Mouse (Mus musculus): Measurements from ENCODE around the gene Tom1. TPM values are rescaled to one million over a fixed set of nuclear protein-coding genes. Genes with fewer than 3 reads are reported as not detected.

Gene Tom1
- total RNA-seq (2014; rRNA removed; ENCODE audit: low replicate concordance) (56.1 and 110 TPM in 2 replicates), polyA plus RNA-seq (2015; fragmentation: Nextera tagmentation; extraction: Ambion mirVana) (68.7 and 75.8 TPM in 2 replicates)

DNA sequence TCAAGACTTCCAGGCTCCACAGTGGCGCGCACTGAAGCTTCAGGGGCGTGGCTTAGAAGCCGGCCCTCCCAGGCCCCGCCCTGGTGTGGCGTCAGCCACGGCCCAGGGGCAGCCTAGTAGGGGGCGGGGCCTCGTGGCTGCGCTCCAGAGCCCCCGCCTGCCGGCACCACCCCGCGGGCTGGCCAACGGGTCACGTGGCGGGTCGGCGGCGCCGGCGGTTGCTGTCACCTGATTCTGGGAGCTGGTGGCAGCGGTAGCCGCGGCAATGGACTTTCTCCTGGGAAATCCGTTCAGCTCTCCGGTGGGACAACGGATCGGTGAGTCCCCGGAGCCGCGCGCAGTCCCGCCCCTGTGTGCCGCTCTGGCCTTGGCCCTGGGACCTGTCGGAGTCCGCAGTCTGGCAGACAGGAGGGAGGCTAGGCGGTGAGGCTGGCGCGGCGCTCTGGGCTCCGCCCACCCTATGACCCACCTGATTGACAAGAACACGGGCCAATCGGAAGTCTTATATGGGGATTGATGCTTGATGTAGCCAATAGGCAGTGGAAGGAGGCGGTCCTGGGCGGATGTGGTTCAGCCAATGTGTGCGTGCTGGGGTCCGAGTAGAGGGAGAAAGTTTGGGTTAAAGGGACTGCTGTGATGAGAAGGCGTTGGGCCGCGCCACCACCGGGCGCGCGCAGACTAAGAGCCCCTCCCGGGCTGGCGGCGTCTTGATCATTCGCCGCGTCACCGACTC, at the start of gene Tom1:
Gene Tom1 (plus strand): TSS at position 195 of the 733 bp plus-strand sequence.
- ATAC-seq (ENCODE audit: insufficient read depth, low read depth): peak; percentile 95
- TF ChIP-seq CTCF (IDR thresholded peaks at IDR 0.05; ENCODE audit: low read depth): no peak
- TF ChIP-seq EP300 (IDR thresholded peaks at IDR 0.05; ENCODE audit: low read depth): peak; percentile 96
- WGBS: under 1% methylated on average over 55 of the region's 62 CpGs

GRCm38 (mm10) chr8:74987436-74987835, 46.1 kb upstream of the Tom1 start:
- Histone ChIP-seq H3K27ac (ENCODE audit: low read depth) (no peak overlapping the region), H3K4me2 (ENCODE audit: low read depth, low read length) (no peak overlapping the region), H3K27me3 (ENCODE audit: control insufficient read depth, insufficient read depth, low read length) (no peaks in the 10 kb centered on the region), H3K9me3 (replicated peaks; ENCODE audit: control insufficient read depth, low read length) (no peaks in the 10 kb centered on the region), H3K9ac (replicated peaks; ENCODE audit: low read depth, low read length) (no peak overlapping the region), H3K36me3 (replicated peaks; ENCODE audit: control insufficient read depth, insufficient read depth, low read length) (no peaks in the 10 kb centered on the region), H3K4me1 (ENCODE audit: control insufficient read depth, insufficient read depth) (no peaks in the 10 kb centered on the region), H3K4me3 (ENCODE audit: low read depth, low read length) (no peak overlapping the region)
- 83% methylated on average over 5 of the region's 5 CpGs for WGBS
- TF ChIP-seq EP300 (IDR thresholded peaks at IDR 0.05; ENCODE audit: low read depth) (no peak), CTCF (IDR thresholded peaks at IDR 0.05; ENCODE audit: low read depth) (no peak)
- ATAC-seq (ENCODE audit: insufficient read depth, low read depth) (no peak), DNase-seq (ENCODE audit: low spot score) (no peak)

More for the DNA sequence above, at the start of gene Tom1:
- peak within 1 kb of the TSS; percentile 82 for H3K4me2 ChIP-seq (ENCODE audit: low read depth, low read length)
- DNase-seq (ENCODE audit: low spot score): peak; percentile 93
- peak within 1 kb of the TSS; percentile 86 for H3K27ac ChIP-seq (ENCODE audit: low read depth)
- H3K4me3 ChIP-seq (ENCODE audit: low read depth, low read length): peak within 1 kb of the TSS; percentile 66
- peaks cover 19% of the 10 kb centered on the region for H3K36me3 ChIP-seq (replicated peaks; ENCODE audit: control insufficient read depth, insufficient read depth, low read length)
- peak within 1 kb of the TSS; percentile 49 for H3K9ac ChIP-seq (replicated peaks; ENCODE audit: low read depth, low read length)
- peaks cover 21% of the 10 kb centered on the region for H3K4me1 ChIP-seq (ENCODE audit: control insufficient read depth, insufficient read depth)
- no peaks in the 10 kb centered on the region for H3K27me3 ChIP-seq (ENCODE audit: control insufficient read depth, insufficient read depth, low read length)
- no peaks in the 10 kb centered on the region for H3K9me3 ChIP-seq (replicated peaks; ENCODE audit: control insufficient read depth, low read length)

DNA sequence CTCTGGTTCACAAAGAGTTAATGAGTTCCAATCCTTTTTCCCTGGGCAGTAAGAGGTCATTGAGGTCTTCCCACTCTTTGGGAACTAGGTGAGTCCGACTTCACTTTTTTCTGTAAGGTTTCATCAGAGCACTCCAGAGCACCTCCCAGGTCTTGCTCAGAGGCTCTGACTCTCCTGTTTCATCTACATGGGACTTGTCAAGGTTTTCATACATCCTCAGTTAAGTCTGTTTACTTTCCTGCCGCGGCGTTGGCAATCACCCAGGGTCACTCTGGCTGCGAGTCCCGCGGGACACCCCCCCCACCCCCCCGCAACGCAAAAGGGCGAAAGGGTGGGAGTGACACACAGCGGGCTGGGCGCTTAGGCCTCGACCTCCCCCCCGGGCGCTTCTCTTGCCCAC, 43.5 kb upstream of the Tom1 start:
- 25% methylated on average over 15 of the region's 15 CpGs for WGBS
- Histone ChIP-seq H3K27me3 (ENCODE audit: control insufficient read depth, insufficient read depth, low read length) (no peaks in the 10 kb centered on the region), H3K4me2 (ENCODE audit: low read depth, low read length) (peak overlapping the region; percentile 38), H3K9me3 (replicated peaks; ENCODE audit: control insufficient read depth, low read length) (no peaks in the 10 kb centered on the region), H3K27ac (ENCODE audit: low read depth) (no peak overlapping the region), H3K4me3 (ENCODE audit: low read depth, low read length) (no peak overlapping the region), H3K4me1 (ENCODE audit: control insufficient read depth, insufficient read depth) (0 out of 2 replicates have a peak, but pooled peaks cover 5% of the 10 kb centered on the region), H3K36me3 (replicated peaks; ENCODE audit: control insufficient read depth, insufficient read depth, low read length) (no peaks in the 10 kb centered on the region), H3K9ac (replicated peaks; ENCODE audit: low read depth, low read length) (no peak overlapping the region)
- ATAC-seq (ENCODE audit: insufficient read depth, low read depth): no peak
- DNase-seq (ENCODE audit: low spot score): no peak
- no peak for TF ChIP-seq EP300 (IDR thresholded peaks at IDR 0.05; ENCODE audit: low read depth)
- TF ChIP-seq CTCF (IDR thresholded peaks at IDR 0.05; ENCODE audit: low read depth): no peak

DNA sequence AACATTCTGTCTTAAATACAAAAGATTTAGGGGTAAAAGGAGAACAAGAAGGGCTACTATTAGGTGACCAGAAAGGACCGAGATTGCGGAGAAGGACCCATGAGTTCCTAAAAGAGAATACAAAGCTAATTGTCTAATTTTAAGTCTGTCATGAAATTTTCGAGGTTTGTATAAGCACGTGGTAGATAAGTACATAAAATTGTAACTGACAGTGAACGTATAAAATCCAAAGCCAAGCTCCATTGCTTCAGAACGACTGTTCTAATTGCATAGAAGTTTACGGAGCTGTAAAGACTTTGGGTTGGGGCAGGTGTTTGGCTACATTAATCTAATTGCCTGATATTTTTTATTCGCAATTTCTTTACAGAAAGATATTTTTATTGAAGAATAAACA, 40.4 kb upstream of the Tom1 start, which contains the start of gene Hmgxb4:
Gene Hmgxb4 (plus strand): TSS at position 276 of the 394 bp plus-strand sequence.
- TF ChIP-seq EP300 (IDR thresholded peaks at IDR 0.05; ENCODE audit: low read depth): no peak
- no peak for TF ChIP-seq CTCF (IDR thresholded peaks at IDR 0.05; ENCODE audit: low read depth)
- Histone ChIP-seq H3K9me3 (replicated peaks; ENCODE audit: control insufficient read depth, low read length) (no peaks in the 10 kb centered on the region), H3K4me1 (ENCODE audit: control insufficient read depth, insufficient read depth) (0 out of 2 replicates have a peak, but pooled peaks cover 5% of the 10 kb centered on the region), H3K9ac (replicated peaks; ENCODE audit: low read depth, low read length) (peak within 1 kb of the TSS; percentile 96), H3K4me2 (ENCODE audit: low read depth, low read length) (peak within 1 kb of the TSS; percentile 89), H3K4me3 (ENCODE audit: low read depth, low read length) (peak within 1 kb of the TSS; percentile 91), H3K27ac (ENCODE audit: low read depth) (peak within 1 kb of the TSS; percentile 93), H3K36me3 (replicated peaks; ENCODE audit: control insufficient read depth, insufficient read depth, low read length) (no peaks in the 10 kb centered on the region), H3K27me3 (ENCODE audit: control insufficient read depth, insufficient read depth, low read length) (no peaks in the 10 kb centered on the region)
- 12% methylated on average over 8 of the region's 8 CpGs for WGBS
- ATAC-seq (ENCODE audit: insufficient read depth, low read depth) (no peak), DNase-seq (ENCODE audit: low spot score) (no peak)

DNA sequence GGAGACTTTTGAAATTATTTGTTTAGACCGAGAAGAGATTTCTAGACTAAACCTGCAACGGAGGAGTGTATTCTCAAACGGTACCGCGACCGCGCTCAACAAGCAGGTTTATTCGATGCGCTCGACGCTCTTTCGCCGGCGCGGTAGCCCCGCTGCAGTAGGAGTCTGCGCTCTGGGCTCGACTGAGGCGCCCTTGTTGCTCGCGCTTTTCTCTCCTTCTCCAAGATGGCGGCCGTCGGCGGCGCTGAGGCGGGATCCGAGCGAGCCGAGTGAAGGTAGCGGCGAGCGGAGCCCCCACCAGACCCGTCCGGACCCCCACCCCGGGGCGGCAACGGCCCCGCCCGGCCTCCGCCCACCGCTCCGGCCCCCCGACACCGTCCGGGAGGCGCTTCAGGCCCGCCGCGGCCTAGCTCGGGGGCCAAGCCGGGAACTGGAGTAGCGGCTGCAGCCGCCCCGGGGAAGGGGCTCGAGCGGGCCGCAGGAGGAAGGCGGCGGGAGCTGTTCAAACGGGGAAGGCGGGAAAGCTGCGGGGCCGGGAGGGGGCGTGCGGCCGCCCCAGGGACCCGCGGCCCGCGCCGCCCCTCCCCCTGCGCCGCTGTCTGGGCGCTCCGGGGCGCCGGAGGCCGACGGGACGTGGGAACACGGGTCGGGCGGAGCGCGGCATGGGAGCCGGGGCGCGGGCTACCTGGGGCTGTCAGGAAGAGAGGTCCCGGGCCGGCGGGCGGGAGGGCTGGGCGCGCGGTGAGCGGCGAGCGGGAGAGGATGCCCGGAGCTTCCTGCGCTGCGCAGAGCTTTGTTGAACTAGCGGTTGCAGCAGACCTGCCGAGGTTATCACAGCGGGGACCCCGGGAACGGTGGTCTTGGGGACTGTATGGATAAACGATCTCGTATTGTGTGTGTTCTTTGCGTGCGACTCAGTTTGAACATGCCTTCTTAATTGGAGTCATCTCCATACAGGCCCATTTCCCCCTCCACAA, 39.7 kb upstream of the Tom1 start:
- DNase-seq (ENCODE audit: low spot score) (peak; percentile 94), ATAC-seq (ENCODE audit: insufficient read depth, low read depth) (peak; percentile 96)
- Histone ChIP-seq H3K9me3 (replicated peaks; ENCODE audit: control insufficient read depth, low read length) (no peaks in the 10 kb centered on the region), H3K27ac (ENCODE audit: low read depth) (peak overlapping the region; percentile 93), H3K4me1 (ENCODE audit: control insufficient read depth, insufficient read depth) (0 out of 2 replicates have a peak, but pooled peaks cover 5% of the 10 kb centered on the region), H3K9ac (replicated peaks; ENCODE audit: low read depth, low read length) (peak overlapping the region; percentile 96), H3K27me3 (ENCODE audit: control insufficient read depth, insufficient read depth, low read length) (no peaks in the 10 kb centered on the region), H3K36me3 (replicated peaks; ENCODE audit: control insufficient read depth, insufficient read depth, low read length) (peaks cover 3% of the 10 kb centered on the region), H3K4me3 (ENCODE audit: low read depth, low read length) (peak overlapping the region; percentile 91), H3K4me2 (ENCODE audit: low read depth, low read length) (peak overlapping the region; percentile 89)
- WGBS: under 1% methylated on average over 105 of the region's 111 CpGs
- no peak for TF ChIP-seq EP300 (IDR thresholded peaks at IDR 0.05; ENCODE audit: low read depth)
- TF ChIP-seq CTCF (IDR thresholded peaks at IDR 0.05; ENCODE audit: low read depth): no peak
